Mouse (Mus musculus) C2C12 (cell line): ENCODE measurements around the gene Ssh3. TPM values are rescaled to one million over a fixed set of nuclear protein-coding genes. Genes with fewer than 3 reads are reported as not detected.

ENCODE experiments used
- H3K27me3 ChIP-seq: one replicate; pipeline ENCODE4 v1.6.1; 2011; ENCODE audit not compliant: control insufficient read depth, insufficient read depth, insufficient read length
- H3K36me3 ChIP-seq: one replicate; pipeline ENCODE4 v1.6.1; 2011; ENCODE audit not compliant: control insufficient read depth, insufficient read depth
- H3K4me3 ChIP-seq: one replicate; pipeline ENCODE4 v1.5.1; 2011; ENCODE audit warnings: mild to moderate bottlenecking, control low read depth; ENCODE audit not compliant: poor library complexity, insufficient read depth, severe bottlenecking
- H3K79me2 ChIP-seq: one replicate; pipeline ENCODE4 v1.6.1; 2011; ENCODE audit not compliant: control insufficient read depth, insufficient read depth
- H3K79me3 ChIP-seq: one replicate; pipeline ENCODE4 v1.6.1; 2011; ENCODE audit warnings: low read depth, control low read depth
- H3ac ChIP-seq: one replicate; pipeline ENCODE3; 2011; ENCODE audit warnings: low read depth; ENCODE audit not compliant: control insufficient read depth, insufficient read length
- CEBPB ChIP-seq: IDR thresholded peaks from one replicate; pipeline ENCODE4 v1.6.1; 2011; ENCODE audit warnings: low read depth, mild to moderate bottlenecking, control low read depth, moderate library complexity
- CTCF ChIP-seq: IDR thresholded peaks from one replicate; pipeline ENCODE4 v1.5.1; 2011; ENCODE audit not compliant: control insufficient read depth, insufficient read depth, insufficient read length
- FOSL1 ChIP-seq: IDR thresholded peaks from one replicate; pipeline ENCODE4 v1.8.0; 2011; ENCODE audit warnings: mild to moderate bottlenecking, low read length; ENCODE audit not compliant: poor library complexity, insufficient read depth, severe bottlenecking
- MAX ChIP-seq: IDR thresholded peaks from one replicate; pipeline ENCODE4 v1.6.1; 2011; ENCODE audit warnings: mild to moderate bottlenecking, control low read depth
- MYOD1 ChIP-seq: IDR thresholded peaks from one replicate; pipeline ENCODE4 v1.6.1; 2011; ENCODE audit warnings: low read depth; ENCODE audit not compliant: control insufficient read depth, insufficient read length
- MYOG ChIP-seq: IDR thresholded peaks from one replicate; pipeline ENCODE4 v1.6.1; 2011; ENCODE audit not compliant: control insufficient read depth, insufficient read length; ENCODE audit errors: extremely low read depth
- USF1 ChIP-seq: IDR thresholded peaks from one replicate; pipeline ENCODE4 v1.6.1; 2011; ENCODE audit warnings: low read depth, mild to moderate bottlenecking, control low read depth, moderate library complexity
- polyA plus RNA-seq: library from polyadenylated mRNA; unstranded; fragments of >200 nt; fragmentation: generic; extraction: Trizol; gene quantifications from one replicate; pipeline ENCODE4 v1.2.1, GENCODE M21; 2012; ENCODE audit warnings: missing spikeins

Gene Ssh3
- polyA plus RNA-seq, 1 experiment = 0.34 TPM

DNA sequence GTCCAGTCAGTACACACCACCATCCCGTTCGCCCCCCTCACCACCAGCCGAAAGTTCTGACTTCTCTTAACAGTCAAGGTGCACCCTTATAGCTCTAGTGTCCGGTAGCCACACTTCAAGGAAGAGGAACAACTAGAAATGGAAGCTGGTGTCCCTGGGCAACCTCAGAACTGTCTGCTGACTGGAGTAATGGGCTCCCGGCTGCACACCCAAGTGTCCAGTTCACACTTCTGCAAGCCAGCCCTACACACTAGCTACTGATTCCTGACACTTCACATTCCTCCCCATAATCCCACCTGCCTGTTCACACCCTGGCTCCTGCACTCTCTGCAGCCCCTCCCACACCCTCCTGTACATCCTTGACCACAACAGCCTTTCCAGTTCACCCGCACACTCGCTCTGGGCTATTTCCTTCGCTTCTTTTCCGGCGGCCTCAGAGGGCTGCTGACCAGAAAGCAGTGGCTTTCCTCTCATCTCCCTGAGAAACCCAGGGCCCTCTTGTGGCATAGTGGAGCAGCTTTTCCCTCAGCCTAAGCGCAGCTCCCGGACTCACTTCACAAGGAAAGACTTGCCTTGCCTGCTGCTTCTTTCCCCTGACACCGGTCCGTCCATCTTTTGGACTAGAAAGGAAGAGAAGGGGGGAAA lies 52.8 kb downstream of the Ssh3 start:
- Histone ChIP-seq H3K36me3 (peaks cover 24% of the 10 kb centered on the region), H3ac (peak overlapping the region; percentile 69), H3K4me3 (peak overlapping the region; percentile 84), H3K27me3 (no peaks in the 10 kb centered on the region), H3K79me2 (peaks cover 76% of the 10 kb centered on the region), H3K79me3 (peaks cover 51% of the 10 kb centered on the region)
- no peak for TF ChIP-seq MAX
- no peak for TF ChIP-seq USF1
- TF ChIP-seq CTCF = no peak
- TF ChIP-seq FOSL1 = no peak
- no peak for TF ChIP-seq MYOD1
- no peak for TF ChIP-seq MYOG
- TF ChIP-seq CEBPB = no peak

DNA sequence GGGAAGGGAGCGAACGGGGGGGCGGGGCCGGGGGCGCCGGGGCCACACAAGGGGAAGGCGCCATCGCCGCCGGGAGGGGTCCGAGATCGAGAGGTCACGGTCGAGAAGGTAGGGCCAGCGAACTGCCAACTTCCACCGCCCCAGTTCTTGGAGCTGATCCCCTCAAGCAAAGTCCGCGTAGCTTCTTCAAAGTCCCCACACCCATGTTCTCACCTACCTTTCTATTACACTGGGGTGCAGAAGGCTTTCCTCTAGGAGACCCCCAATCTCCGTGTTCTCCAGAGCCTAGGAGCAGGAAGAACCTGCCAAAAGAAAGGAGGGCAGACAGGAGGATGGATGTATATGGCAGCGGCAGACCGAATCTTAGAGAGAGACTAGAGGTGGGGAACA lies 53.5 kb downstream of the Ssh3 start:
- no peak for TF ChIP-seq MYOD1
- no peak for TF ChIP-seq CTCF
- no peak for TF ChIP-seq MAX
- no peak for TF ChIP-seq MYOG
- no peak for TF ChIP-seq FOSL1
- no peak for TF ChIP-seq USF1
- no peak for TF ChIP-seq CEBPB

GRCm38 (mm10) chr19:4214771-4215450 lies 54.1 kb downstream of the Ssh3 start:
- TF ChIP-seq CTCF = no peak
- no peak for TF ChIP-seq MYOD1
- TF ChIP-seq FOSL1 = no peak
- TF ChIP-seq MYOG = no peak
- no peak for TF ChIP-seq USF1
- no peak for TF ChIP-seq MAX
- TF ChIP-seq CEBPB = no peak
- Histone ChIP-seq H3ac (peak overlapping the region; percentile 100), H3K36me3 (peaks cover 17% of the 10 kb centered on the region), H3K4me3 (peak overlapping the region; percentile 84), H3K79me2 (peaks cover 63% of the 10 kb centered on the region), H3K79me3 (peaks cover 43% of the 10 kb centered on the region), H3K27me3 (no peaks in the 10 kb centered on the region)

More for the DNA sequence above, 53.5 kb downstream of the Ssh3 start:
- Histone ChIP-seq H3K79me2 (peaks cover 68% of the 10 kb centered on the region), H3ac (peak overlapping the region; percentile 100), H3K36me3 (peaks cover 17% of the 10 kb centered on the region), H3K27me3 (no peaks in the 10 kb centered on the region), H3K4me3 (peak overlapping the region; percentile 84), H3K79me3 (peaks cover 47% of the 10 kb centered on the region)

DNA sequence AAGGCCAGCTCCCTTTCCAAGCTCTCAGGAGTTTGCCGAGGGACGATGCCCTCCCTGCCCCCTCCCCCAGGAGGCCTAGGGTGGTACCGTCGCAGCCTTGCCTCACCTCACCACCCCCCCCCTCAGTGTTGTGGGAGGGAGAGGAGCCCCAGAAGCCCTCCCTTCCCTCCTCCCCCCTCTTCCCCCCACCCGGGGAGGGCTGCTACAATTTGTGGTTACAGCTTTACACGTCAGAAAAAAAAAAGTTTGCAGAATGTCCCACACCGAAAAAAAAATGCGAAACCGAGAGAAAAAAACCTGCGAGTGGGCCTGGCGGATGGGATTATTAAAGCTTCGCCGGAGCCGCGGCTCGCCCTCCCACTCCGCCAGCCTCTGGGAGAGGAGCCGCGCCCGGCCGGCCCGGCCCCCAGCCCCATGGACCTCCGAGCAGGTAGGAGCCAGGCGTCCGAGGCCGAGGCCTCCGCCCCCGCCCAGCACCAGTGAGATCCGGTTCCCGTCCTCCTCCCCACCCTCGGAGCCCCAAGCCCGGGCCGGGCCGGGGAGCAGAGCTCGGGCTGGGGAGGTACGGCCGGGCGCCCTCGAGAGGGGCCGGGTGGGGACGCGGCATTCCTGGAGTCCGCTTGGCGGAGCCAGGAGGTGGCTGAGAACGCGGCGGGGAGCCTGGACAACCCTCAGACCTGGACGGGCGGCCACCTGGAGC lies 54.8 kb downstream of the Ssh3 start, which contains the start of the genes Clcf1 and AC109138.7:
Gene Clcf1 (plus strand): TSS at position 168 of the 700 bp plus-strand sequence.
Gene AC109138.7 (plus strand): TSS at position 287 of the 700 bp plus-strand sequence.
- Histone ChIP-seq H3K27me3 (no peaks in the 10 kb centered on the region), H3ac (peak within 1 kb of the TSS; percentile 100), H3K79me2 (peaks cover 56% of the 10 kb centered on the region), H3K36me3 (peaks cover 17% of the 10 kb centered on the region), H3K4me3 (peak within 1 kb of the TSS; percentile 84), H3K79me3 (peaks cover 37% of the 10 kb centered on the region)
- TF ChIP-seq MYOD1 (no peak), USF1 (no peak), FOSL1 (no peak), MYOG (no peak), MAX (no peak), CTCF (no peak), CEBPB (no peak)

- Histone ChIP-seq H3K4me3 (peak overlapping the region; percentile 84), H3K36me3 (peaks cover 14% of the 10 kb centered on the region), H3K79me3 (peaks cover 30% of the 10 kb centered on the region), H3ac (peak overlapping the region; percentile 24), H3K79me2 (peaks cover 49% of the 10 kb centered on the region), H3K27me3 (no peaks in the 10 kb centered on the region)
- peak; percentile 56 for TF ChIP-seq MAX
- TF ChIP-seq FOSL1 = peak; percentile 12
- TF ChIP-seq MYOG = no peak
- peak; percentile 36 for TF ChIP-seq MYOD1
- peak; percentile 71 for TF ChIP-seq CEBPB
- peak; percentile 12 for TF ChIP-seq USF1
- no peak for TF ChIP-seq CTCF
These were observed 55.4 kb downstream of the Ssh3 start for GRCm38 (mm10) chr19:4213524-4213974.
